Mouse (Mus musculus) brain, embryonic 18.5 days (tissue): ENCODE measurements at regions not wholly inside any gene's neighbourhood (a gene's known extent, or its start where the extent isn't known, plus 50 kb on each side); places are given as distances from the start of the nearest gene placed in this dataset.

Experiments
- DNase-seq: peaks from one replicate; pipeline ENCODE4 v3.0.0-alpha.2; 2012; ENCODE audit warnings: low read depth, low spot score

DNA sequence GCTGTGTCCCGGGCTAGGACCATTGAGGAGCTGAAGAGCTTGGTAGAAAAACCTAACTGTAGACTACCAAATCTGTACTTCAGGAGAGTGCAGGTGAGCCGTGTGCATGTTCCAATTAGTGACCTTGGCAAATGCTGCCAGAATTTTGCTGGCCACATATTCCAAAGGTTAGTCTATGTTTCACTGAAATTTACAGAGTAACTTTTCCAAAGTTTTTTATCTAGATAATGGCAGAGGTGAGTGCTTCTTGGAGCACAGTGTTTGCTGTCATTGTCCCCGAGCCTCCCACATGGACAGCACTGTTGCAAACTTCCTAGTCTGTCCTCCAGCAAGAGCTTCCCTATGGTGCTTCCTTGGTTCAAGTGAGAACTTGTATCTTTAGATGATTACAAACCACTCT lies 232.5 kb downstream of the Foxa2 start:
- no peak for DNase-seq

DNA sequence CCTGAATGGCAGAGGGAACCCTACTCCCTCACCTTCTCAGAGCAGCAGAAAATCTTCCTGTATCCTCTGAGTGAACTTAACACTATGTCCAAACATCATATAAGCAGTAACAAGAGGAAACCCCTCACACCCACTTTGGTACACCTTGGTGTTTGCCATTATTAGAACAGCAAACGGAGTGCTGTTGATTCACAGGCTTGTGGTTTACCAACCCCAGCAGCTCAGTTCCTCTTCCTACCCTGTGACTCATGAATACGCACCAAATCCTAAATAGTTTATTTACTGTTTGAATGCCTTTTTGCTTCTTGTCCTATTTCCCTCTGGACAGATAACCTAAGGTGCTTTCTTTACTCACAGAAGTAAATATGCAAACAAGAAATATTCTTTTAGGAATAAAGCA lies 233.3 kb downstream of the Foxa2 start:
- DNase-seq = no peak

- peak; percentile 8 for DNase-seq
Observed at GRCm38 (mm10) chr2:147808036-147808675, 238.6 kb downstream of the Foxa2 start.

GRCm38 (mm10) chr2:147803102-147803501 lies 243.7 kb downstream of the Foxa2 start:
- no peak for DNase-seq

DNA sequence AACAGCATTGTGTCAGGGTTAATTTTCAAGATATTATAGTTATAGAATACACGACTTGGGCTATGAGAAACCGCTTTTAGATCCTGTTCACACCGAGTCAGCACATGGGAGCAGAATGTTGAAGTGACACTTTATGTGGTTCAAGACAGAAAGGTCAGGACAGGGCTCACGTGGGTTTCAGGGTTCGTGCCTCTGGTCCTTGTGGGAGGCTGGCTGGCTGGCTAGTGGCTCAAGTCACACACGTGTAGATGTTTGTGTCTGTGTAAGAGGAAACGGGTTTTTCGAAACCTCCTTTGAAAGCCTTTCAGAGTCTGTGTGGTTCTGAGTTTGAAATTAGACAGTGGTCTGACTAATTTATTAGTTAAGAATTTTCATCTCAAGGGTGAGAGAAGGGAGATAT lies 255.3 kb downstream of the Foxa2 start:
- DNase-seq = no peak

DNA sequence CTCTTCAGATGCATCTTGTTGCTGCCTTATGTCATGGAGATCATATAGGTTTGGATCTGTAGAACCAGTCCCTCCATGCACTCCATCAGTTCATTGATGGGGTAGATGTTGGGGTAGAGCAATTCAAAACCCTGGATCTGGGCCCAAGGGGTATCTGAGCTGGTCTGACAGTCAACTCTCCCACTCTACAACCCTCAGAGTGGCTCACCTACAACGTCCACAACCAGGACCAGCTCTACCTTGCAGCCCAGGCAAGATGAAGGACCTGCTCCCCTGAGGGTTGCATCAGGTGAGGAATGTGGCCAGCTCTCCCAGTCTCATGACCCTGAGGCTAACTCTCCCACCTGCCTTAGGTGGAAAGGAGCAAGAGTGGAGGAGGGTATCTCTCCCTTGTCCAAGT lies 256.9 kb downstream of the Foxa2 start:
- DNase-seq = no peak

DNA sequence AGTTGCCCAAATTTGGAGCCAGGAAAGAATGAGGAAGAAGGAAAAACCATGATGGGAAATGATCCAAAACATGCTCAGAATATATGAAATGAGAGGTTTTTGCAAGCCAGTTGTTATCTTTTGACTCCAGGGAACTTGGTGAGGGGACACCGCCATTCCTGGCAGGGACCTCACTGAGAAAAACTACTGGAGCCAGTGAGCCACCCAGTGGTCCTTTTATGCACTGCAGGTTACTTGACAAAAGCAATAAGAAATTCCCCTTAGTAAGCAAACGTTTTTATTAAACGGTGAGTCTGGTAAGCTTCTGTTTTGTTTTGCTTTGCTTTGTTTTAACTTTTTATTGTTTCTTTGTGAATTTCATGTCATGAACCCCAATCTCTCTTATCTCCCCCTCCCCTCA lies 257.5 kb downstream of the Foxa2 start:
- DNase-seq = peak; percentile 39

DNA sequence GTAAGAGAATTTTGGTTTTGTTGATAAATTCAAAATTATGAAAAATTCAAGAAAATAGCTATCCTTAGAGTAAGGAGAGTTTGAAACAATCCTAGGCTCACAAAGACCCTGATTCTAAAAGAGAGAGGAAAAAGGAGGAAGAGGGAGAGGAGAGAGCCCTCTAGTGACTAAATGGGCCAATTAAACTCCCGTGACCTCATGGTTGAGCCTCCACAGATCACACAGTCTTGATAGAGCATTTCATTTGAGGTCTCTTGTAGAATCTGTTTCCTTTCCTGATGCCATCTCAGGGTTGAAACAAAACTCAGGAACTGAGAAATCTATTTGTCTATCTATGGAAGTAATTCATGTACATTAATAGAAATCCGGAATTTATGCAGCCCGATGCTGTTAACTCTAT lies 258.8 kb downstream of the Foxa2 start:
- DNase-seq = no peak

DNA sequence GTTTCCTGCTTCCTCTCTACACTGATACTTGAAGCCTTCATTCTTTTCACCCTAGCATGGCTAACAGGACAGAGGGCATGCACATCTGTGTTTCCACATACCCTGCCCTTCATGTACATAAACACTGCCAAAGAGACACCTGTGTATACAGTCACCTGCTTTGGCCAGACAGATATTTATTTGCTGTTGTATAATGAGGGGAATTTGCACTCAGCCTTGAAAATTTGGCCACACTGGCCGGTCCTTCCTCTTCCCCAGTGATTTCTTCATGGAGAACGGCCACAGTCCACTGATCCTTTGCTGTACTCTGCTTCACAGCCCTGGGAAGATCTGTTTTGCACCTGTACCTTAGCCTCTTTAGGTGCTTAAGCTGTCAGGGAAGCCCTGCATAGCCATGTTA lies 264.3 kb downstream of the Foxa2 start:
- no peak for DNase-seq

DNA sequence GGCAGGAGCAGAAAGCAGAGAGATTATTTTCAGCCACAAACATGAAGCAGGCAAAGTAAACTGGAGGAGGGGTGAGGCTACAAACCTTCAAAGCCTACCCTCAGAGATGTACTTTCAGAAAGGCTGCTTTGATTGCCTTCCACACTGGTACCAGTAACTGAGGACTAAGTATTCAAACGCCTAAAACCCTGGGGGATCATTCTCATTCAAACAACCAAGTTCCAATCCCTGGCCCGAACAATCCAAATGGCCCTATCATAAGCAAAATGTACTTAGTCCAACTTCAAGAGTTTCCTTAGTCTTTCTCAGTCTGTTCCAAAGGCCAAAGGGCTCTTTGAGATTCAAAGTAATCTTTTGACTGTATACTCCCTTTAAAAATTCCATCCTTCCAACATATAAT lies 270.5 kb downstream of the Foxa2 start:
- no peak for DNase-seq

DNA sequence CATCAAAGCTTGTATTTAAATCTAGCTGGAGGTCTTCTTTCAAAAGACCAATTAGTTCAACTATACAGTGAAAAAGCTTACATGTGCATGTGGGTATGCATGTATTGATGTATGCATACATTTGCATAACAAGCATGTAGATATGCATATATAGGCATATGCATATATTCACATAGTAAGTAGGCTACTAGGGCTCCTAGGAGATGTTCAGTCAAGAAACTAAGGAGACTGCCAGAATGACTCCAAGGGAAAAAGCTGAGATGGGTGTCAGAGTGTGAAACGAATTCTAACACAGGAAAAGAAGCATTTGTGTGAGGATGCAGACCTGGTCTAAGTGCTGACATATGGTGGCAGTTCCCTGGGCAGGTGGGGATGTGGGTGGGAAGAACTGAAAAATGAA lies 274.2 kb downstream of the Foxa2 start:
- no peak for DNase-seq

- DNase-seq = no peak
Observed at GRCm38 (mm10) chr2:147753089-147753488, 293.7 kb downstream of the Foxa2 start.

DNA sequence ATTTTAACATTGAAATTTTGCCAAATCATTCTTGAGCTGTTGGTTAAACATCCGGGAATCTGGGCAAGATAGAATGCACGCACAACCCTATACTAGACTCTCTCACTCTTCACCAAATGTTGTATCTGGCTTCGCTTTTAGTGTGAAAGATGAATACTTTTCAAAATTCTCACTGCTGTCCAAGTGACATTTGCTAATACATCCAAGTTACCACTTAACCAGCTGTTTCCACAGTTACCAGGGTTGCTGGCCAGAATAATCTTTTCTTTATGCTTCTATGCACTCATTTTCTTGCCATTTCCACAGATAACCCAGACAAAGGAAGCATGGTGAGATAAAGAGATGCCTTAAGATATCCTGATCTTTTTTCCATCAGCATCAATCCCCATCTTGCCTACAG lies 294.9 kb downstream of the Foxa2 start:
- DNase-seq = peak; percentile 46

- DNase-seq = no peak
Observed at GRCm38 (mm10) chr2:147748006-147748405, 298.8 kb downstream of the Foxa2 start.

DNA sequence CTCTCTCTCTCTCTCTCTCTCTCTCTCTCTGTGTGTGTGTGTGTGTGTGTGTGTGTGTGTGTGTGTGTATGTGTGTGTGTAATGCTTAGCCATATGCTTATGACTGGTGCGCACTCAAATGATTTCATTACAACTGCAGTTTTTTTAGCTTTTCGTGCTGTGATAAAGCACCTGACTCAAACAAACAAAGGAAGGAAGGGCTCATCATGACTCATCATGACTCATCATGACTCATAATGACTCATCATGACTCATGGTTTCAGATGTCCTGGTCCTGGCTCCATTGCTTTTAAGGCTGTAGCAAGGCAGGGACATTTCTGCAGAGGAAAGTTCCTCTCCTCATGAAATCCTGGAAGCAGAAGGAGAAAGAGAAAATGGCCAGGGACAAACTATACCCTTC lies 302.9 kb downstream of the Foxa2 start:
- no peak for DNase-seq

- no peak for DNase-seq
Observed at GRCm38 (mm10) chr2:147738307-147738872, 308.4 kb downstream of the Foxa2 start.

- DNase-seq = no peak
Observed at GRCm38 (mm10) chr2:147727396-147727795, 319.4 kb downstream of the Foxa2 start.

- DNase-seq = no peak
Observed at GRCm38 (mm10) chr2:147718936-147719335, 327.8 kb downstream of the Foxa2 start.

DNA sequence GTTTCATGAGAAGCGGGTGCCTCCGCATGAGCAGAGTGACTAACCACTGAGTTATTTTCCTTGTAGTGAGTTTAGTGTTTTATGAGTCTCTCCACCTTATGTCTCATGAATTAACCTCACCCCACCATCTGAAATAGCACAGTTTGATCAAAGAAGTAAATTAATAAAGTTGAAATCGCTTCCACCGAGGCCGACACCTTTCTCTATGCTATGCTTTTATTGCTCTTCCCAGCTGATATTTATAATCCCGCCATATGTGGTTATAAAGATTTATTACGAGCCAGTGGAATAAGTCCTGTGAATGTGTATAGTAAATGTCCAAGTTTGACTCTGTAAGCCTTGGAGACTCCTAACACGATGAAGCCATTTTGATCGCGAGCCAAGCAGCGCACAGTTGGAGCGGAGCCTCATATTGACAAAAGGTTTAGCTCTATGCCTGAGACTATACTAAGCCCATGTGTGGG lies 329.3 kb downstream of the Foxa2 start:
- no peak for DNase-seq

DNA sequence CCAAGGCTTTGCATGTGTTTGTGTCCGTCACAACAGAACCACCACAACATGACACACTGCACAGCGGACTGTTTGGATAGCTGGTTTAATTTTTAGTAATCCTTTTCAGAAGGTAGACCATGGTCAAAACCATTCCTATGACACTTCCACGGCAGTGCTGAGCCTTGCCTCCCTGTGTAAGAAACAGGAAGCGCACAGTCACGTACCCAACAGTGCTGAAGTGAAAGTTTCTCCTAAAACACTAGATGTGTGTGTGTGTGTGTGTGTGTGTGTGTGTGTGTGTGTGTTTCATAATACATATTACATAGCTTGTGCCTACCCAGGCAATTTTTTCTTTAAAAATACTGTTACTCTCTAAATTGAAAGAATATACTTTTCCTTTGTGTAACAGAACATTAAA lies 331.0 kb downstream of the Foxa2 start:
- DNase-seq = no peak

DNA sequence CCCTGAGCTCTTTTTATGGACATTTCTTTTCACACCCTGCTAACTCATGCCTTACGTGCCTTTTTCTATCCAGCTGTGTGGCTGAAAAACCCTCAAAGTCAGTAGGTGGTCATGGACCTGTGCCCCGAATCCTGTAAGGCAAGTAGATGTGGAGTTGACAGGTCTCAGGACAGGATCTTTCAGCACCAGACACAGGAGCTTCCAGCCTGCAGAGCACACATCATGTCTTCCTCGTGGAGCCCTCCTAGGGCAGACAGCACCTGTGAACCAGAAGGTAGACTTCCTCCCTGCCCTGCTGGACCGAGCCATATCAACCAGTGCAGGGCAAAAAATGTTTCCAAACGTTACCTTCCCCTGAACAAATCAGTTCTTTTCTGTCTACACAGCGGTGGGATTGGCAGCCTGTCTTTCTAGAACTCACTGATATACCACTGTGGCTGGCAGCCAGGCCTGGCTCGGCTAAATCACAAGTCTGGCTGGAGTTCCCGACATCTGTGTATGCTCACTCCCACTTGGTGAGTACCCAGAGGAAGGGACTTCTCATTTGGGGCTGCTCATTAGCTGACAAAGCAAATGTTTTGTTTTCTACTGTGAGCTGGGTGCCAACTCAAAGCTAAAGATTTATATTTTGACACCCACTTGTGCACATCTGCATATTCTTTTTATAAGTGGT lies 336.0 kb downstream of the Foxa2 start:
- DNase-seq = peak; percentile 16

DNA sequence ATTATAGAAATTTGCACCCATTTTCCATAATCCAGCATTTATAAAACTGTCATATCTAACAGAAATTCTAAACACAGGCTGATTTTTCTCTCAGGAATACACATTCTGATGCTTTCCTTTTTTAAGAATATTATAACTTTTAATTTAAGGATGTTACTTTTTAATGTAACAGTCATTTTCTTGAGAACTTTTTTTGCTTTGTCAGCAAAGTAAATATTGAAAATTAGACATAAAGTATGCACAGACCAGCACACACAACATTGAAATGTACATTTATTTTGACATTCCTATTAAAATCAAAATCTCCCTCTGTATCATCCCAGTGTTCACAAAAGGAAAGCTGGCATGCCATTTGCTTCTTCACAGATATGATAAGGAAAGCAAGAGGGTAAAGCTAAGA lies 337.0 kb downstream of the Foxa2 start:
- DNase-seq = no peak

DNA sequence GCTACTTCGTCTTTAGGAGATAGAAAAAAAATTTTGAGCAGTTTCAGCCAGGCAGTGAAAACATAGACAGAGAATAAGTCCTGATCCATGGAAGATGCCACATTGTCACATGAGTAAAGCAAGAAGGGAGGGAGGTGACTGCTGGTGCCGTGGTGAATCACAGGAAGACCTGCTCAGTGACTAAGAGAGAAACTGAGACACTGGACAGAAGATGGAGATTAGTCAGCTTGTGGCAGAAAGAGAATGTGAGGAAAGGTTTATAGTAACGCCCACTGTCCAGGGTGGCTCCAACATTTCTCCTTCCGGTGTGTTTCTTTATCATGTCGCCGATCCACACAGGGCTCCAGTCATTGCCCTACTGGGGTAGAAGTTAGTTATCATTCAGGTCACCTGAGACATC lies 339.6 kb downstream of the Foxa2 start:
- DNase-seq = no peak
